Mouse (Mus musculus) midbrain, embryonic 13.5 days (tissue): Measurements from ENCODE around the gene Trove2. TPM values are rescaled to one million over a fixed set of nuclear protein-coding genes. Genes with fewer than 3 reads are reported as not detected.
"Not testable (repeated sequence)": the region's sequence is repeated elsewhere in the genome, so short reads cannot be mapped to it uniquely, and the experiment has no call there.

Experiments
- ATAC-seq: fragments of 200-750 bp; cut with Nextera tagmentation; 2 replicates; pipeline ENCODE4 v1.8.0; 2017; ENCODE audit warnings: mild to moderate bottlenecking, moderate TSS enrichment, moderate library complexity
- H3K27ac ChIP-seq: fragments of 300-500 bp; sonication (generic); 2 replicates; pipeline ENCODE4 v1.5.1; 2015; ENCODE audit warnings: inconsistent platforms, mild to moderate bottlenecking, moderate library complexity
- H3K27me3 ChIP-seq: fragments of 300-500 bp; sonication (generic); 2 replicates; pipeline ENCODE4 v1.6.1; 2015; ENCODE audit warnings: mild to moderate bottlenecking, inconsistent platforms
- H3K36me3 ChIP-seq: fragments of 300-500 bp; sonication (generic); 2 replicates; pipeline ENCODE4 v1.6.1; 2015; ENCODE audit warnings: mild to moderate bottlenecking, inconsistent platforms
- H3K4me1 ChIP-seq: fragments of 300-500 bp; sonication (generic); replicated peaks from 2 replicates; pipeline ENCODE4 v1.6.1; 2015; ENCODE audit warnings: inconsistent platforms
- H3K4me2 ChIP-seq: fragments of 300-500 bp; sonication (generic); replicated peaks from 2 replicates; pipeline ENCODE4 v1.6.1; 2015; ENCODE audit warnings: moderate library complexity, mild to moderate bottlenecking, inconsistent platforms
- H3K4me3 ChIP-seq: fragments of 300-500 bp; sonication (generic); replicated peaks from 2 replicates; pipeline ENCODE4 v1.5.1; 2015; ENCODE audit warnings: mild to moderate bottlenecking, inconsistent platforms
- H3K9ac ChIP-seq: fragments of 300-500 bp; sonication (generic); replicated peaks from 2 replicates; pipeline ENCODE4 v1.6.1; 2015; ENCODE audit warnings: mild to moderate bottlenecking, inconsistent platforms
- H3K9me3 ChIP-seq: fragments of 300-500 bp; sonication (generic); 2 replicates; pipeline ENCODE4 v1.6.1; 2016; ENCODE audit warnings: mild to moderate bottlenecking, inconsistent platforms
- WGBS: fragments of 180-500 bp; shearing (Covaris S2); methylation state at CpG from one replicate; pipeline ENCODE4 v1.1.7; 2015; 5-methylcytosine and 5-hydroxymethylcytosine counted together
- polyA plus RNA-seq: library from polyadenylated mRNA; unstranded; fragments of >200 nt; fragmentation: Nextera tagmentation; extraction: Ambion mirVana; gene quantifications from 2 replicates; pipeline ENCODE4 v1.2.1, GENCODE M21; 2015

Trove2 gene
- polyA plus RNA-seq, 1 experiment from 2014 or later, result 46.0 TPM

GRCm38 (mm10) chr1:143731691-143732090 is 45.2 kb downstream of the Trove2 start:
- Histone ChIP-seq H3K4me3 (no peak overlapping the region), H3K36me3 (no peaks in the 10 kb centered on the region), H3K27me3 (no peaks in the 10 kb centered on the region; the same call in 1 of the 2 replicates), H3K9ac (no peak overlapping the region), H3K4me1 (no peaks in the 10 kb centered on the region), H3K4me2 (no peak overlapping the region), H3K27ac (no peak overlapping the region), H3K9me3 (no peaks in the 10 kb centered on the region)
- ATAC-seq, result no peak
- WGBS, result 50% methylated on average over 4 of the region's 4 CpGs

- H3K4me1 ChIP-seq, result no peaks in the 10 kb centered on the region
- 86% methylated on average over 2 of the region's 2 CpGs for WGBS
- no peaks in the 10 kb centered on the region for H3K9me3 ChIP-seq
- no peaks in the 10 kb centered on the region for H3K27me3 ChIP-seq
- H3K27ac ChIP-seq, result no peak overlapping the region
- ATAC-seq, result no peak
- H3K36me3 ChIP-seq, result no peaks in the 10 kb centered on the region
- no peak overlapping the region for H3K9ac ChIP-seq
- no peak overlapping the region for H3K4me3 ChIP-seq
- no peak overlapping the region for H3K4me2 ChIP-seq
Measured at GRCm38 (mm10) chr1:143730899-143731298, 46.0 kb downstream of the Trove2 start.

GRCm38 (mm10) chr1:143727701-143728445 is 49.0 kb downstream of the Trove2 start:
- Histone ChIP-seq H3K9me3 (no peaks in the 10 kb centered on the region), H3K4me3 (no peak overlapping the region), H3K27me3 (no peaks in the 10 kb centered on the region), H3K4me2 (no peak overlapping the region), H3K4me1 (no peaks in the 10 kb centered on the region), H3K9ac (no peak overlapping the region), H3K36me3 (no peaks in the 10 kb centered on the region), H3K27ac (no peak overlapping the region)
- WGBS, result 85% methylated on average over 9 of the region's 9 CpGs
- no peak for ATAC-seq

DNA sequence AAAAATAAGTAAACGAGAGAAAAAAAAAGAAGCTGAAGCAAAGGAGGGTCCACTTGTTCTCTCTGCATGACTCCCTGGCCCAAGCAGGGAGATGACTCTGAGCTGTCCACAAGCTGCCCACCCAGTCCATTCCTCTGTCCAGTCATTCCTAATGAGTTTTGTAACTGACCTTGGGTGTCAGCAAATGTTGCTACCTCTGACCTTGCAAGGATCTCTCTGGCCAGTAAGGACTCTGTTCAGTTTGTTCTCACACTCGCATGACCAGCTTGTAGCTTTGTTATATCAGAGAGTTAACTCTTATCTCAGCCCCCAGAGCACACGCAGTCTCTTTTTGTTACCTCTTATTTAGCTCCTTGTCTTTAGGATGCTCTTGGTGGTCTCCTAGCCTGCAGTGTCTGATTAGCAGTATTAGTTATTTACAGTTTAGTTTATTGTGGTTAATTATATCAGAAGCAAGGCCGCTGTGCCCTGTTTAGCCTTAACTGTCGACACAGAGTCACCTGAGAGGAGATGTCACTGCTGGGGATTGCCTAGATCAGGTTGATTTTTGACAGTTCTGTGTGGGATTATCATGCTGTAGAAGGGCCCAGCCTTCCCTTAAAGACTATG is 52.3 kb downstream of the Trove2 start:
- Histone ChIP-seq H3K9me3 (no peaks in the 10 kb centered on the region), H3K36me3 (no peaks in the 10 kb centered on the region), H3K4me1 (no peaks in the 10 kb centered on the region), H3K4me2 (no peak overlapping the region), H3K9ac (no peak overlapping the region), H3K4me3 (no peak overlapping the region), H3K27me3 (no peaks in the 10 kb centered on the region), H3K27ac (no peak overlapping the region)
- ATAC-seq, result no peak
- 92% methylated on average over 5 of the region's 5 CpGs for whole genome bisulfite sequencing

DNA sequence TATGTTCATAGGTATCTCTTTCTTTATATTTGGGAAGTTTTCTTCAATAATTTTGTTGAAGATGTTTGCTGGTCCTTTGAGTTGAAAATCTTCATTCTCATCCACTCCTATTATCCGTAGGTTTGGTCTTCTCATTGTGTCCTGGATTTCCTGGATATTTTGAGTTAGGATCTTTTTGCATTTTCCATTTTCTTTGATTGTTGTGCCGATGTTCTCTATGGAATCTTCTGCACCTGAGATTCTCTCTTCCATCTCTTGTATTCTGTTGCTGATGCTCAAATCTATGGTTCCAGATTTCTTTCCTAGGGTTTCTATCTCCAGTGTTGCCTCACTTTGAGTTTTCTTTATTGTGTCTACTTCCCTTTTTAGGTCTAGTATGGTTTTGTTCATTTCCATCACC is 60.8 kb downstream of the Trove2 start, which contains the start of gene Glrx2:
Gene Glrx2 (plus strand): TSS at position 301 of the 400 bp plus-strand sequence.
- not testable (repeated sequence) for H3K4me1 ChIP-seq, H3K9me3 ChIP-seq, H3K9ac ChIP-seq, H3K27ac ChIP-seq, H3K4me3 ChIP-seq, H3K36me3 ChIP-seq, H3K27me3 ChIP-seq, H3K4me2 ChIP-seq, ATAC-seq
- WGBS, result no CpG with 5 or more reads among the region's 2 CpGs

DNA sequence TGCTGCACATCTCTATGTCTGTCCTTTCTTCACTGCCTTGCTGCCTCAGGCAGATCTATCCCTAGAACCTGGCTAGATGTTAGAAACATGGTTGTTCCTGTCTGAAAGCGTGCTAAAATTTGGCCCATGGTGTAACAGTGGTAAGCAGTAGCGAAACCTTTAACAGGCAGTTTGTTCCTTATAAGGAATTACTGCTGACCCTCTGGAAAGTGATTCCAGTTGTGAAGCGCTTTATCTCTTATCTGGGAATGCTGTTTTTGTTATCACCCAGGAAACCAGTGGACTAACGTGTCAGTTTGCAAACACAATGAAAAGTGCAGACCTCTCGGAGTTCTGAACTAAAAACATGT is 66.3 kb downstream of the Trove2 start:
- Histone ChIP-seq H3K27me3 (no peaks in the 10 kb centered on the region), H3K4me2 (no peak overlapping the region), H3K9me3 (no peaks in the 10 kb centered on the region), H3K27ac (no peak overlapping the region), H3K4me1 (no peaks in the 10 kb centered on the region), H3K4me3 (no peak overlapping the region), H3K36me3 (no peaks in the 10 kb centered on the region), H3K9ac (no peak overlapping the region)
- no peak for ATAC-seq
- WGBS, result 86% methylated on average over 5 of the region's 5 CpGs

GRCm38 (mm10) chr1:143709966-143710626 is 66.8 kb downstream of the Trove2 start:
- Histone ChIP-seq H3K27me3 (no peaks in the 10 kb centered on the region), H3K9me3 (no peaks in the 10 kb centered on the region), H3K36me3 (no peaks in the 10 kb centered on the region), H3K4me2 (no peak overlapping the region), H3K9ac (no peak overlapping the region), H3K27ac (no peak overlapping the region), H3K4me3 (no peak overlapping the region), H3K4me1 (no peaks in the 10 kb centered on the region)
- WGBS, result 74% methylated on average over 7 of the region's 7 CpGs
- ATAC-seq, result peak; percentile 71

DNA sequence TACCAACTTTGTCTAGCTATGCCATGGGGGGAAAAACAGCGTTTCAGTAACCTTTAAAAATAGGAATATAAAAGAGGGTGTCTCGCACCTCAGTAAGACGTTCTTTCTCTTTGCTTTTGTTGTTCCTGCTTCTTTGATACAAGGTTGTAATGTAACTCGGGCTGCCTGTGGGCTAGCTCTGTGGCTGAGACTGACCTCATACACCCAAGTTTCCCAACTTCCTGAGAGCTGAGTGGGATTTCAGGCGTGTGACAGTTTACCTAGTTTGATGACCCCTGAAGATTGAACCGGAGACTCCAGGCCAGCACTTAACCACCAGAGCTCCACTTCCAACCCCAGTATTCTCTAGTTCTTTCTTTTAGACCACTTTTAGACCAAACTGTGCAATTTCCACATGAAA is 68.5 kb downstream of the Trove2 start:
- Histone ChIP-seq H3K27ac (no peak overlapping the region), H3K9ac (no peak overlapping the region), H3K27me3 (no peaks in the 10 kb centered on the region), H3K9me3 (no peaks in the 10 kb centered on the region), H3K36me3 (no peaks in the 10 kb centered on the region), H3K4me1 (no peaks in the 10 kb centered on the region; the same call in 1 of the 2 replicates), H3K4me2 (no peak overlapping the region), H3K4me3 (no peak overlapping the region)
- 81% methylated on average over 6 of the region's 6 CpGs for WGBS
- no peak for ATAC-seq

GRCm38 (mm10) chr1:143707006-143707405 is 69.9 kb downstream of the Trove2 start:
- H3K4me3 ChIP-seq, result no peak overlapping the region
- no peaks in the 10 kb centered on the region for H3K36me3 ChIP-seq
- no peak overlapping the region for H3K4me2 ChIP-seq
- no peaks in the 10 kb centered on the region; the same call in 1 of the 2 replicates for H3K4me1 ChIP-seq
- WGBS, result 62% methylated on average over 4 of the region's 4 CpGs
- no peaks in the 10 kb centered on the region for H3K9me3 ChIP-seq
- no peak overlapping the region for H3K9ac ChIP-seq
- H3K27ac ChIP-seq, result no peak overlapping the region
- no peaks in the 10 kb centered on the region for H3K27me3 ChIP-seq
- no peak for ATAC-seq

GRCm38 (mm10) chr1:143702741-143703262 is 74.1 kb downstream of the Trove2 start, which contains the start of gene Cdc73:
Cdc73 (minus strand) TSS chr1:143702893.
- Histone ChIP-seq H3K4me2 (peak within 1 kb of the TSS; percentile 68), H3K27ac (peak within 1 kb of the TSS; percentile 92), H3K9me3 (no peaks in the 10 kb centered on the region), H3K36me3 (peaks cover 5% of the 10 kb centered on the region; the same call in 1 of the 2 replicates), H3K9ac (peak within 1 kb of the TSS; percentile 94), H3K4me1 (peaks cover 16% of the 10 kb centered on the region), H3K4me3 (peak within 1 kb of the TSS; percentile 88), H3K27me3 (no peaks in the 10 kb centered on the region)
- WGBS, result under 1% methylated on average over 64 of the region's 74 CpGs
- peak; percentile 100 for ATAC-seq

- H3K9me3 ChIP-seq, result no peaks in the 10 kb centered on the region
- WGBS, result under 1% methylated on average over 37 of the region's 48 CpGs
Measured at GRCm38 (mm10) chr1:143702141-143702740, 74.6 kb downstream of the Trove2 start.

More at GRCm38 (mm10) chr1:143702141-143702740, 74.6 kb downstream of the Trove2 start:
- Histone ChIP-seq H3K9ac (peak overlapping the region; percentile 94), H3K4me3 (peak overlapping the region; percentile 88), H3K27ac (peak overlapping the region; percentile 92), H3K27me3 (no peaks in the 10 kb centered on the region), H3K4me2 (peak overlapping the region; percentile 68), H3K36me3 (peaks cover 7% of the 10 kb centered on the region), H3K4me1 (peaks cover 16% of the 10 kb centered on the region)
- peak; percentile 84 for ATAC-seq
